Mouse (Mus musculus): ENCODE results near the gene Ank2. TPM values are rescaled to one million over a fixed set of nuclear protein-coding genes. Genes with fewer than 3 reads are reported as not detected.

Gene Ank2
- total and polyA plus RNA-seq, 2 experiments from 2014 or later, result 195 to 497 TPM

- Histone ChIP-seq H3K27ac (no peak overlapping the region), H3K9me3 (ENCODE audit: low read length) (no peaks in the 10 kb centered on the region), H3K4me3 (ENCODE audit: low read length) (no peak overlapping the region), H3K27me3 (ENCODE audit: insufficient read depth, low read length) (no peaks in the 10 kb centered on the region), H3K36me3 (ENCODE audit: insufficient read depth, low read length) (no peaks in the 10 kb centered on the region), H3K4me1 (ENCODE audit: insufficient read depth, low read length) (no peaks in the 10 kb centered on the region), H3K9ac (replicated peaks; ENCODE audit: low read length) (no peak overlapping the region), H3K4me2 (ENCODE audit: low read depth, low read length) (no peak overlapping the region)
- WGBS, result 65% methylated on average over 5 of the region's 5 CpGs
- DNase-seq (ENCODE audit: low spot score), result peak; percentile 11
- TF ChIP-seq CTCF (IDR thresholded peaks at IDR 0.05; ENCODE audit: low read depth), result no peak
- ATAC-seq, result no peak
These were observed 293.2 kb downstream of the Ank2 start for GRCm38 (mm10) chr3:127205883-127206434.

GRCm38 (mm10) chr3:127202484-127203115 is 296.6 kb downstream of the Ank2 start:
- Histone ChIP-seq H3K4me3 (ENCODE audit: low read length) (no peak overlapping the region), H3K4me2 (ENCODE audit: low read depth, low read length) (no peak overlapping the region), H3K9ac (replicated peaks; ENCODE audit: low read length) (no peak overlapping the region), H3K4me1 (ENCODE audit: insufficient read depth, low read length) (no peaks in the 10 kb centered on the region), H3K9me3 (ENCODE audit: low read length) (no peaks in the 10 kb centered on the region), H3K27ac (no peak overlapping the region), H3K36me3 (ENCODE audit: insufficient read depth, low read length) (no peaks in the 10 kb centered on the region), H3K27me3 (ENCODE audit: insufficient read depth, low read length) (no peaks in the 10 kb centered on the region)
- ATAC-seq (no peak), DNase-seq (ENCODE audit: low spot score) (no peak)
- 46% methylated on average over 11 of the region's 11 CpGs for WGBS
- no peak for TF ChIP-seq CTCF (IDR thresholded peaks at IDR 0.05; ENCODE audit: low read depth)

- Histone ChIP-seq H3K4me1 (ENCODE audit: insufficient read depth, low read length) (no peaks in the 10 kb centered on the region), H3K9me3 (ENCODE audit: low read length) (no peaks in the 10 kb centered on the region), H3K27me3 (ENCODE audit: insufficient read depth, low read length) (no peaks in the 10 kb centered on the region), H3K36me3 (ENCODE audit: insufficient read depth, low read length) (no peaks in the 10 kb centered on the region), H3K9ac (replicated peaks; ENCODE audit: low read length) (no peak overlapping the region), H3K27ac (no peak overlapping the region), H3K4me2 (ENCODE audit: low read depth, low read length) (no peak overlapping the region), H3K4me3 (ENCODE audit: low read length) (no peak overlapping the region)
- DNase-seq (ENCODE audit: low spot score) (no peak), ATAC-seq (no peak)
- 67% methylated on average over 3 of the region's 3 CpGs for WGBS
- TF ChIP-seq CTCF (IDR thresholded peaks at IDR 0.05; ENCODE audit: low read depth), result no peak
These were observed 298.4 kb downstream of the Ank2 start for GRCm38 (mm10) chr3:127200789-127201188.

GRCm38 (mm10) chr3:127199112-127199665 is 300.0 kb downstream of the Ank2 start:
- H3K27me3 ChIP-seq (ENCODE audit: insufficient read depth, low read length), result no peaks in the 10 kb centered on the region
- H3K27ac ChIP-seq, result no peak overlapping the region
- DNase-seq (ENCODE audit: low spot score) (no peak), ATAC-seq (no peak)
- no peak overlapping the region for H3K4me3 ChIP-seq (ENCODE audit: low read length)
- no peak overlapping the region for H3K9ac ChIP-seq (replicated peaks; ENCODE audit: low read length)
- no peaks in the 10 kb centered on the region for H3K4me1 ChIP-seq (ENCODE audit: insufficient read depth, low read length)
- no peaks in the 10 kb centered on the region for H3K36me3 ChIP-seq (ENCODE audit: insufficient read depth, low read length)
- 83% methylated on average over 9 of the region's 9 CpGs for WGBS
- no peak for TF ChIP-seq CTCF (IDR thresholded peaks at IDR 0.05; ENCODE audit: low read depth)
- H3K4me2 ChIP-seq (ENCODE audit: low read depth, low read length), result no peak overlapping the region
- no peaks in the 10 kb centered on the region for H3K9me3 ChIP-seq (ENCODE audit: low read length)

GRCm38 (mm10) chr3:127198656-127199055 is 300.5 kb downstream of the Ank2 start:
- TF ChIP-seq CTCF (IDR thresholded peaks at IDR 0.05; ENCODE audit: low read depth), result no peak
- Histone ChIP-seq H3K9me3 (ENCODE audit: low read length) (no peaks in the 10 kb centered on the region), H3K9ac (replicated peaks; ENCODE audit: low read length) (no peak overlapping the region), H3K4me3 (ENCODE audit: low read length) (no peak overlapping the region), H3K27me3 (ENCODE audit: insufficient read depth, low read length) (no peaks in the 10 kb centered on the region), H3K4me2 (ENCODE audit: low read depth, low read length) (no peak overlapping the region), H3K36me3 (ENCODE audit: insufficient read depth, low read length) (no peaks in the 10 kb centered on the region), H3K4me1 (ENCODE audit: insufficient read depth, low read length) (no peaks in the 10 kb centered on the region), H3K27ac (no peak overlapping the region)
- DNase-seq (ENCODE audit: low spot score) (no peak), ATAC-seq (0 out of 2 replicates have a peak, but pooled peaks have one; percentile 22)
- WGBS, result 83% methylated on average over 7 of the region's 7 CpGs

- WGBS, result 86% methylated on average over 5 of the region's 5 CpGs
- Histone ChIP-seq H3K27me3 (ENCODE audit: insufficient read depth, low read length) (no peaks in the 10 kb centered on the region), H3K9me3 (ENCODE audit: low read length) (no peaks in the 10 kb centered on the region), H3K4me1 (ENCODE audit: insufficient read depth, low read length) (no peaks in the 10 kb centered on the region), H3K36me3 (ENCODE audit: insufficient read depth, low read length) (no peaks in the 10 kb centered on the region), H3K4me2 (ENCODE audit: low read depth, low read length) (no peak overlapping the region), H3K27ac (no peak overlapping the region), H3K9ac (replicated peaks; ENCODE audit: low read length) (no peak overlapping the region), H3K4me3 (ENCODE audit: low read length) (no peak overlapping the region)
- no peak for TF ChIP-seq CTCF (IDR thresholded peaks at IDR 0.05; ENCODE audit: low read depth)
- DNase-seq (ENCODE audit: low spot score), result no peak
- no peak for ATAC-seq
These were observed 310.4 kb downstream of the Ank2 start for GRCm38 (mm10) chr3:127188789-127189128.
